Mouse (Mus musculus) heart, adult 2 months (tissue): ENCODE results near the gene Ppm1h.

Source experiments
- CTCF ChIP-seq: fragments of 200-600 bp; IDR thresholded peaks from 2 replicates; pipeline ENCODE4 v1.8.1; 2022; ENCODE audit warnings: antibody characterized with exemption, mild to moderate bottlenecking, moderate library complexity
- POLR2A ChIP-seq: fragments of 200-500 bp; IDR thresholded peaks from 2 replicates; pipeline ENCODE4 v1.6.1; 2011; ENCODE audit warnings: mild to moderate bottlenecking, low read depth, low read length, control low read depth; ENCODE audit not compliant: insufficient read depth

GRCm38 (mm10) chr10:122826696-122827331, 148.3 kb downstream of the Ppm1h start:
- TF ChIP-seq CTCF (no peak), POLR2A (no peak)
